Mouse (Mus musculus) midbrain, embryonic 14.5 days (tissue): ENCODE measurements around the gene Azin2. TPM values are rescaled to one million over a fixed set of nuclear protein-coding genes. Genes with fewer than 3 reads are reported as not detected.

ENCODE experiments used
- ATAC-seq: fragments of 200-750 bp; cut with Nextera tagmentation; 2 replicates; pipeline ENCODE4 v1.8.0; 2017; ENCODE audit warnings: moderate number of reproducible peaks, moderate library complexity; ENCODE audit not compliant: low FRiP score, low TSS enrichment
- DNase-seq: peaks from one replicate; pipeline ENCODE4 v3.0.0-alpha.2; 2015
- H3K27ac ChIP-seq: fragments of 300-500 bp; sonication (generic); replicated peaks from 2 replicates; pipeline ENCODE4 v1.5.1; 2014; ENCODE audit warnings: mild to moderate bottlenecking, low read depth, low read length, moderate library complexity
- H3K27me3 ChIP-seq: fragments of 300-500 bp; sonication (generic); 2 replicates; pipeline ENCODE4 v1.6.1; 2014; ENCODE audit warnings: low read length, control low read depth, mixed read lengths; ENCODE audit not compliant: control insufficient read depth, insufficient read depth
- H3K36me3 ChIP-seq: fragments of 300-500 bp; sonication (generic); 2 replicates; pipeline ENCODE4 v1.6.1; 2014; ENCODE audit warnings: low read length, control low read depth; ENCODE audit not compliant: control insufficient read depth, insufficient read depth
- H3K4me1 ChIP-seq: fragments of 300-500 bp; sonication (generic); 2 replicates; pipeline ENCODE4 v1.6.1; 2014; ENCODE audit warnings: mild to moderate bottlenecking, antibody characterized with exemption, low read length, control low read depth; ENCODE audit not compliant: control insufficient read depth, insufficient read depth
- H3K4me2 ChIP-seq: fragments of 300-500 bp; sonication (generic); 2 replicates; pipeline ENCODE4 v1.6.1; 2014; ENCODE audit warnings: mild to moderate bottlenecking, low read length, moderate library complexity
- H3K4me3 ChIP-seq: fragments of 300-500 bp; sonication (generic); replicated peaks from 2 replicates; pipeline ENCODE4 v1.5.1; 2014; ENCODE audit warnings: low read depth, low read length
- H3K9ac ChIP-seq: fragments of 300-500 bp; sonication (generic); replicated peaks from 2 replicates; pipeline ENCODE4 v1.6.1; 2014; ENCODE audit warnings: mild to moderate bottlenecking, low read length, moderate library complexity
- H3K9me3 ChIP-seq: fragments of 300-500 bp; sonication (generic); 2 replicates; pipeline ENCODE4 v1.6.1; 2016; ENCODE audit warnings: low read length, control low read depth, mixed read lengths; ENCODE audit not compliant: control insufficient read depth
- WGBS: fragments of 180-500 bp; shearing (Covaris S2); extraction: QIAGEN DNeasy Blood & Tissue Kit; methylation state at CpG from one replicate; pipeline ENCODE4 v1.1.7; 2014; 5-methylcytosine and 5-hydroxymethylcytosine counted together
- polyA plus RNA-seq: library from polyadenylated mRNA; unstranded; fragments of >200 nt; fragmentation: Nextera tagmentation; extraction: Ambion mirVana; gene quantifications from 2 replicates; pipeline ENCODE4 v1.2.1, GENCODE M21; 2014

Azin2 gene
- polyA plus RNA-seq, 1 experiment from 2014 or later: 18.0 TPM

- H3K4me2 ChIP-seq: no peak overlapping the region
- H3K4me3 ChIP-seq: no peak overlapping the region
- no peaks in the 10 kb centered on the region for H3K36me3 ChIP-seq
- no peak for ATAC-seq
- 73% methylated on average over 2 of the region's 2 CpGs for WGBS
- no peak for DNase-seq
- no peaks in the 10 kb centered on the region for H3K9me3 ChIP-seq
- no peak overlapping the region for H3K27ac ChIP-seq
- H3K4me1 ChIP-seq: no peaks in the 10 kb centered on the region
- H3K27me3 ChIP-seq: no peaks in the 10 kb centered on the region
- H3K9ac ChIP-seq: no peak overlapping the region
Observed at GRCm38 (mm10) chr4:128983656-128984055, 21.4 kb upstream of the Azin2 start.

DNA sequence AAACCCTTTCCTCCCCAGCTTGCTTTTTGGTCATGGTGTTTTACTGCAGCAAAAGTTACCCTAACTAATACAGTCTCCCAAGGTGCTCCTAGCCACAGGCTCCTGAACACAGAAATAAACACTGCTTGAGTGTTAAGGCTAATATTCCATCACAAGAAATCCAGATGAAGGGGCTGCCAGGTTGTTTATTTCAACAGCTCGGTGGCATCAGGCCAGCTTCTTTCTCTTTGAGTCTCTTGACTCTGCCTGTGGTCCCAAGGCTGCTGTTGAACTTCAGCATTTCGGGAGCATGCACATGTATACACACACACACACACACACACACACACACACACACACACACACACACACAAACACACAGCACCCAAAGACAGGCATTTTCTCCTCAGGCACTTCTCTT, 20.9 kb upstream of the Azin2 start:
- Histone ChIP-seq H3K27me3 (no peaks in the 10 kb centered on the region), H3K4me2 (no peak overlapping the region), H3K4me1 (no peaks in the 10 kb centered on the region), H3K36me3 (no peaks in the 10 kb centered on the region), H3K27ac (no peak overlapping the region), H3K9ac (no peak overlapping the region), H3K9me3 (no peaks in the 10 kb centered on the region), H3K4me3 (no peak overlapping the region)
- ATAC-seq (no peak), DNase-seq (no peak)
- WGBS: 86% methylated on average over 2 of the region's 2 CpGs

GRCm38 (mm10) chr4:128981833-128982180, 19.6 kb upstream of the Azin2 start:
- Histone ChIP-seq H3K4me2 (no peak overlapping the region), H3K4me3 (no peak overlapping the region), H3K27me3 (no peaks in the 10 kb centered on the region), H3K9me3 (no peaks in the 10 kb centered on the region), H3K9ac (no peak overlapping the region), H3K36me3 (no peaks in the 10 kb centered on the region), H3K4me1 (no peaks in the 10 kb centered on the region), H3K27ac (no peak overlapping the region)
- ATAC-seq (no peak), DNase-seq (no peak)
- WGBS: 79% methylated on average over 11 of the region's 11 CpGs

DNA sequence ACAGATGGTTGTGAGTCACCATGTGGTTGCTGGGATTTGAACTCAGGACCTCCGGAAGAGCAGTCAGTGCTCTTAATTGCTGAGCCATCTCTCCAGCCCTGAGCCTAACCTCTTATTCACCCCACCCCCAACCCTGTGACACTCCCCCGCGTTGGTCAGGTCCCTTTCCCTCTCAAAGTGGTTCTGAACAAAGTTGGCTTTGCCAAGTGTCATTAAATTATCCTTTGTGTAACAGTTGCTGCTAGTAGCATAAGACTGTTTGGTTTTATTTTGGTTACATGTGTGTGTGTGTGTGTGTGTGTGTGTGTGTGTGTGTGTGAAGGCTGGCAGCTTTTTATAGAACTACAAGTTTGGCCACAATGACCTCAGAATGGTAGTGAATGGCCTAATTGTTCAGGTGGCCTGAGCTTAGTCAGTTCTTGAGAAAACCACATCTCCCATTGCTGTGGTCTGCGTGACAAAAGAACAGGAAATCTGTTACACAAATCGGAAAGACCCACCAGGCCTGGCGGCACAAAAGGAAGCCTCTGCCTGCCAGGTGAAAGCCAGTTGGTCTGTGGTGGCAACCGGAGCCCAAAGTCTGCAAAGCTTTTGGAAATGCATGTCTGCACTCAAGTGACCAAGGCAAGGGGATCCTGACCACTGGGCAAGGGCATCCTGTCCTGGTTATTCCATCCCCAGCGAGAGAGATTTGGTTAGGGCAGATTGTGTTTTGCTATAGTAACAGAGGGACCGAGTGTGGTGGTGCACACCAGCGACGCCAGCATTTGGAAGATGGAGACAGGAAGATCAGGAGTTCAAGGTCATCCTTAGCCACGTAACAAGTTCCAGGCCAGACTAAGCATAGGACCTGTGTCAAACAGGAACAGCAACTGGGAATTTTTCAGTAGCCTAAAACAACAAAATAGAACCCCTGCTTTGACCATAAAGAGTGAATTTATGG, 18.9 kb upstream of the Azin2 start:
- H3K36me3 ChIP-seq: no peaks in the 10 kb centered on the region
- WGBS: 83% methylated on average over 12 of the region's 12 CpGs
- no peaks in the 10 kb centered on the region for H3K4me1 ChIP-seq
- H3K9me3 ChIP-seq: no peaks in the 10 kb centered on the region
- no peaks in the 10 kb centered on the region for H3K27me3 ChIP-seq
- ATAC-seq: no peak
- H3K4me3 ChIP-seq: no peak overlapping the region
- H3K9ac ChIP-seq: no peak overlapping the region
- H3K4me2 ChIP-seq: no peak overlapping the region
- DNase-seq: no peak
- no peak overlapping the region for H3K27ac ChIP-seq

GRCm38 (mm10) chr4:128978634-128979033, 16.4 kb upstream of the Azin2 start:
- DNase-seq: no peak
- Histone ChIP-seq H3K4me3 (no peak overlapping the region), H3K9me3 (no peaks in the 10 kb centered on the region), H3K4me2 (no peak overlapping the region), H3K9ac (no peak overlapping the region), H3K27ac (no peak overlapping the region), H3K4me1 (no peaks in the 10 kb centered on the region), H3K36me3 (no peaks in the 10 kb centered on the region), H3K27me3 (no peaks in the 10 kb centered on the region)
- WGBS: 48% methylated on average over 1 of the region's 1 CpGs
- no peak for ATAC-seq

- H3K4me1 ChIP-seq: no peaks in the 10 kb centered on the region
- DNase-seq (no peak), ATAC-seq (no peak)
- no peaks in the 10 kb centered on the region for H3K36me3 ChIP-seq
- H3K27me3 ChIP-seq: no peaks in the 10 kb centered on the region
- no peak overlapping the region for H3K27ac ChIP-seq
- no peak overlapping the region for H3K4me2 ChIP-seq
- WGBS: 68% methylated on average over 3 of the region's 3 CpGs
- no peak overlapping the region for H3K4me3 ChIP-seq
- no peaks in the 10 kb centered on the region for H3K9me3 ChIP-seq
- no peak overlapping the region for H3K9ac ChIP-seq
Observed at GRCm38 (mm10) chr4:128977217-128977616, 15.0 kb upstream of the Azin2 start.

DNA sequence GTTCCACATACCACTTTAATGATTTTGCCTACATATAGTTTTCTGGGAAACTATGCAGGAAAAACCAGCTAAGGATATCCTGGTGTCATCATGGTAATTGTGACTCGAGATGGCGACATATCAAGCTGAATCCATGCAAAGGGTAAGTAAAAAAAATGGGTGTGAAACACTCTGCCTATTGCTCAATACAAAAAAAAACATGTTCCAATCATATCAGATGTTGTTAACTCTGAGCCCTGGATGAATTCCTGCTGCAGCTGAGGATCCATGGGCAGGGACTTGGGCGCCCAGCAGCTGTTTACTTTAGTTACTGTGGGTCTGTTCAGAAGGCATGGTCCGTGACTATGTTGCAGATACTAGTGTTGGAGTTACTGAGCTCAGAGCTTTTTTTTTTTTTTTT, 14.3 kb upstream of the Azin2 start:
- Histone ChIP-seq H3K27ac (no peak overlapping the region), H3K27me3 (no peaks in the 10 kb centered on the region), H3K9me3 (no peaks in the 10 kb centered on the region), H3K4me3 (no peak overlapping the region), H3K9ac (no peak overlapping the region), H3K4me1 (no peaks in the 10 kb centered on the region), H3K36me3 (no peaks in the 10 kb centered on the region), H3K4me2 (no peak overlapping the region)
- 90% methylated on average over 4 of the region's 4 CpGs for WGBS
- no peak for ATAC-seq
- DNase-seq: no peak

DNA sequence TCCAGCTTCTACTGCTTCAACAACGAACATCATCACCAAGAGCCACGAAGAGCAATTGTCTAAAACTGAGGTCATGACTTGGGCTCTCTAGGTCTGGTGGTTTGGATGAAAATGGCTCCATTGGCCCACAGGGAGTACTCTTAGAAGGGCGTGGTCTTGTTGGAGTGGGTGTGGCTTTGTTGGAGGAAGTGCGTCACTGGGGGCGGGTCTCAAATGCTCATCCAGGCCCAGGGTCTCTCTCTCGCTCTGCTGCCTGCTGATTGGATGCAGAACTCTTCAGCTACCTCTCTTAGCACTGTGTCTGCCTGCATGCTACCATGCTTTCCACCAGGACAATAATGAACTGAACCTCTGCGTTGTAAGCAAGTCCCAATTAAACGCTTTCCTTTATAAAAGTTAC, 12.4 kb upstream of the Azin2 start:
- DNase-seq (no peak), ATAC-seq (no peak)
- Histone ChIP-seq H3K9me3 (no peaks in the 10 kb centered on the region), H3K4me1 (no peaks in the 10 kb centered on the region), H3K4me2 (no peak overlapping the region), H3K36me3 (no peaks in the 10 kb centered on the region), H3K9ac (no peak overlapping the region), H3K27ac (no peak overlapping the region), H3K4me3 (no peak overlapping the region), H3K27me3 (no peaks in the 10 kb centered on the region)
- 87% methylated on average over 8 of the region's 8 CpGs for WGBS

DNA sequence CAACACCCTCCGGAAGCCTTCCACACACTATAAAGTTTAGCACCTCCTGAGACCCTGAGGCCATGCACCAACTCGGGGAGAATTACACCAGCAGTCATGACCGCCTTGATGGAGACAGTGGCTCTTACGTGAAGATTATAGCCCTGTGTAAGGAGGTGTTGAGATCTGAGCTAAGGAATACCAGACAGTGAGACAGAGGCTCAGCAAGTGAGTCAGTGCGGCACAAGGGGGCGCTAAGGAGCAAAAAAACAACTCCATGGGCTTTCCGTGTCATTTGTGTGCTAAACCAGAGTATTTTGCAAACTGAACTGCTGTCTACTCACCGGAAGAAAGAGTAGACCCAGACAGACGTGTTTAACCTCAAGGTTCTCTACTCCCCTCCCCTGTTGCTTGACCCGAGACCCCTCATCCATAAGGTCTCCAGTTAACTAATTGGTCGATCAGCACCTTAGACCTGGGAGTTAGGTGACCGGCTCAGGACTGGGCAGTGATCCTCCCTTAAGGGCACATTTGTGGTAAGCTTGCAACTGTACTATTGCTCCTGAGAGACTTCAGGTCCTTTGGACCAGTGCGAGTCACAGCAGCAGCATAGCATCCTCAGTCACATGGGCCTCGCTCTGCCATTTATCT, 8.9 kb upstream of the Azin2 start:
- Histone ChIP-seq H3K27me3 (no peaks in the 10 kb centered on the region), H3K4me3 (no peak overlapping the region), H3K9me3 (no peaks in the 10 kb centered on the region), H3K27ac (no peak overlapping the region), H3K4me1 (0 out of 2 replicates have a peak, but pooled peaks cover 10% of the 10 kb centered on the region), H3K4me2 (no peak overlapping the region), H3K36me3 (no peaks in the 10 kb centered on the region), H3K9ac (no peak overlapping the region)
- peak; percentile 87 for DNase-seq
- ATAC-seq: no peak
- 42% methylated on average over 14 of the region's 14 CpGs for WGBS
